Mouse (Mus musculus) T-helper 1 cell (primary cell): ENCODE data around the gene 0610012G03Rik.

ENCODE experiments used
- in situ Hi-C: fragments of 300-600 bp; cut with MboI, MseI; formaldehyde crosslinking; loops from one replicate; pipeline ENCODE4 v1.15.1; 2025; ENCODE audit warnings: high pct_unique_total_duplicates

0610012G03Rik gene

DNA sequence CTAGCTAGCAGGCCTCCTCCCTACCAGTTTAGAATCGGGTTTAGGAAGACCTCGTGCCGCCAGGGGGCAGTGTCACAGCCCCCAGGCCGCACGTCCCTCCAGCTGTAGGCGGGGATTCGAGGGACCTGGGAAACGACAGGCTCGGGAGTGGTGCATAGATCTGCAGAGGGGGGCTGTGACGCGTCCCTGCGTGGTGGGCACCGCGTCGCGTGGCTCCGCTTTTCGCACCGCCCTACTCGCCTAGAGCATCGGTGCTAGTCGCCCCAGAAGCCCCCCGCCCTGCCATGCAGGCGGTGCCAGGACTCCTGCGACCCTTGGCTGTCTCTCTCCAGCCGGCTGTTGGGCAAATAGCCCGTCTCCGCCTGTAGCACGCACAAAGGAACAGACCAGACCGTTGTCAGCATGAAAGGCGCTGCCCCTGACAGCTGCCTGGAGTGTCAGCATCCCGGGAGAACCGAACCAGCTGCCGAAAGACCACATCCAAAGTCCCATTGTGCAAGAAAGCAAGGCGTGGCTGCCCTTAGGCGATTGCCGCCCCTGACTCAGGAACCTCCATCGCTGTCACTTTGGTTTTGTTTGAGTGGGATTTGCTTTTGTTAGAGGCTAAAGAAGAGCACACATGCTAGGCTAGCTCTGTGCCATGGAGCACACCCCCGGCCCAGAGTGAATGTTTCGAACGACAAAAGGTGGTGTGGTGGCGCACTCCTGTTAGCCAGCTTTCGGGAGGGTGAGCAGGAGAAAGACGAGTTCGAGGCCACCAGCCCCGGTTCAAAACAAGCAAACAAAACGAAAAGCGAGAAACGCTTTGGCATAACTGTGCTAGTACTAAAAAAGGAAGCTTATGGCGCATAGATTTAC is 15.2 kb downstream of the 0610012G03Rik start:
- in situ Hi-C loops, result loop anchor here (10.0 kb wide), 1 partner anchor 1828 kb away; no protein-coding TSS in a partner anchor

DNA sequence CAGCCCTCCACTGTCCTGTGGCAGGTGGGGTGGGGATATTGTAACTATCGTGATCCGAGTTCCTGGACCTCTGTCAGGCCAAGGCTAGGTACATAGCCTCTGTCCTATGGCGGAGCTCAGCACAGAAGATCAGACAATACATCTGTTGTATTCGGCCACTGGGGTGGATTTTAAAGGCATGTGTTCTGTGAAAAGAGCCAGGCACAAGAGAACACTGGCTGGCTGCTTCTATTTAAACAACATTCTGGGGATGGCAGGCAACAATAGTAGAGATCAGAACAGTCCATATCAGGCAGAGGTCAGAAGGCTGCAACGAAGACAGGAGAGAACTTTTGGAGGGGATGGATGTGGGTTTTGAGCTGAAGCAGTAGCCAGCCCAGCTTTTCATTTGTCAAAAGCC is 16.0 kb downstream of the 0610012G03Rik start:
- in situ Hi-C loops, result loop anchor here (10.0 kb wide), 1 partner anchor 1827 kb away; no protein-coding TSS in a partner anchor

DNA sequence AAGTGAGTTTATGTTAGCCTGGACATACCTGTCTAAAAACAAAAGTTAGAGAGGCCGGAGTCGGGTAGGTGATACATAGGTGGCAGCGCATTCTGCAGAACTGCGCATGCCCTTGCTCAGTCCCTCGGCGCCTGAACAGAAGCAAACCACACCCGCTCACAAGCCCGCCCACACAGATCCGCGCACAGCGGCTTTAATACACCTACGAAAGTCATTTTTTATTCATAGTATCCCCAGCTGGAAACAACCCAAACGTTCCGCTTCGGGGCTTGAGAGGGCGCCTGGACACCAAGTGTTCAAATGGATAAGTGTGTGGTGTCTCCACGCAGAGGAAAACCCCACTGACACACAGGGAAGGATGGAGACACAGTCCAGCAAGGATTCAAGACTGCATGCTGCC is 17.0 kb downstream of the 0610012G03Rik start:
- in situ Hi-C loops, result loop anchor here (10.0 kb wide), 1 partner anchor 1827 kb away; no protein-coding TSS in a partner anchor

DNA sequence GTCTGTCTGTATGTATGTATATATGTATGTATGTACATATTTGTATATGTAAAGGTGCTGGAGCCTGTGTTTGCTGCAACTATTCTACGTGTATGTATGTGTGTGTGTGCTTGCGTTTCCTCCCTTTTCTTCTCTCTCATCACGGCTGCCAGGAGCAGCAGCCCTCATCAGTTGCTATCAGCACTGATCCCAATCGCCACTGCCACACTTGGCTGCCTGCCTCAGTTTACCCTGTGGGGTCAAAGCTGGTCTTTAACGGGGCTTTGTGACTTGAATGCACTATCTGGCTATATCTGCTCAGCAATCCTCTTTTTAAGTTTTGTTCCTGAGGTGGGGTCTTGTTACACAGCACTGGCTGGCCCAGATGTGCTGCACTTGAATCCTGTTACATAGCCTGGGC is 20.9 kb downstream of the 0610012G03Rik start:
- in situ Hi-C loops, result no loop called here

DNA sequence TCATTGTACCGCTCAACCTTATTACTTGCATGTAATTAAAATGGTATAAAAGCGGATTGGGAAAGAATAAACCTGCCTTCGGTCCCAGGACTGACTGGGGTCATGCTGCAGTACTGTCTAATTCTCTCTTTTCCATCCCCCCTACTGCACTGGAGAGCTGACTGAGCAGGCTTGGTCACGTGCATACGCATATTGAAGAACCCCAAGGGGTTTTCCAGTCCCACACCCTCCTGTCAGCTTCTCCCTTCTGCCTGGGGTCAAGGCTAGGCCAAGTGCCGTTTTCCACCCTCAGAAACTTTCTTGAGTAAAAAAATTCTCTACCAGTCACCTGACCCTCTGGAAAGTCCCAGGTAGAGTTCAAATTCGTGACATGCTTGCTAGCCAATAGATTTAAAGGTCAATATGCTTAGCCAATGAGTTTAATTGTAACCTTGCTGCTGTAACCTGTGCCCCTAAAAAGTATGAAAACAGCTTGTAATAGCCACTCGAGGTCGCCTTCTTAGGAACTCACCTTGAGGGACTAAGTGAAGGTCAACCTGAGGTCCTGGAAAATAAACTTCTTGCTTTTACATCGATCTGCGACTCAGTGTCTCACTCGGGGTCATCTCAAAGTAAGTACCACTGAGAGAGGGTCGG is 21.6 kb downstream of the 0610012G03Rik start:
- in situ Hi-C loops, result no loop called here

DNA sequence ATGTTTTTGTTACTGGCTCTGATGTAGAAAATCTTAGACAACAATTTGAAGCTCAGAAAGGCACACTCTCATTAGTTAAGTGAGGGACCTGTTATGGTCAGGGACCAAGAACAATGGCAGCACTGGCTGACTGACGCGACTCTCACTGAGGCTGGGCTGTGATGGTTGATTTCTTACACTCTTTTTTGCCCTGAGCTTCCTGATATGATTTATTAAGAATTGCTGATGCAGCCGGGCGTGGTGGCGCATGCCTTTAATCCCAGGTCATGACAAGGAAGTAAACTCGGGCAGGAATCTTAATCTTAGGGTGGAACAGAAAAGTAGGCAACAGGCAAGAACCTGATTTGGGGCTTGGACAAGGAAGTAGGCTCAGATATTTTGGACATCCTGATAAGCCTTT is 22.2 kb downstream of the 0610012G03Rik start:
- in situ Hi-C loops, result no loop called here

DNA sequence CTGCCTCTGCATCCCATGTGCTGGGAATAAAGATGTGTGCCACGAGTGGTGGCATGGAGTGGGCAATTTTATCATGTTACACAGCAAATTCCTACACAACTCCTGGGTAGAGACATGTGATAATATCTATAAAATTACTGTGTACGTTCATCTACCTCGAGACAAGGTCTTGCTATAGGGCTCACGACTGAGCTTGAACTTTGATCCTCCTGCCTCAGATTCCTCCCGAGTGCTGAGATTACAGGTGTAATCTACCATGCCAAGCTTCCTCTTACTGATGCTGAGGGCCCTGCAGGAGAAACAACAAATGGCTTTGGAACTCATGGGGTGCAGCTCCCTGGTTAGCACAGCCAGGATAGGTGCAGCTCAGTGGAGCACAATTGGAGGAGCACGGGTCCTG is 23.9 kb downstream of the 0610012G03Rik start:
- in situ Hi-C loops, result no loop called here

DNA sequence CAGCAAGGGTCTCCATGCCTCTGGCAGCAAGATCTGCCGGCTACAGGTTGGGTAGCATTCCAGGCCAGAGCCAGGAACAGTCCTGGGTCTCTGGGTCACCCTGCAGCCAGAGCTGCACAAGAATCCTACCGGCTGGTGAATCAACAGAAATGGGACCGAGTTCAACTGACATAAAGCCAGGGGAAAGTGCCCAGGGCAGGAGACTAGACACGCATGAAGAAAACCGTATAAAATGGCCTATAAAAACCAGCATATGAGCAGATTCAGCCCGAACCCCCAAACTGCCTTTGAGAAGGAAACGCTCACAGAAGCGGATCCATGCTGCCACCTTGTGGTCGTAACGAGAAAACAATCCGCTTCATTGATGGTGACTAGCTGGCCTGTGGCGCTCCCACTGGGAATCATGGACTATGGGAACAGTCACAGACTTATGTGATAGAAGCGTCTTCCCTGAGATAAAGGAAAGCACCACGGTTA is 30.0 kb downstream of the 0610012G03Rik start:
- in situ Hi-C loops, result loop anchor here (5.0 kb wide), 1 partner anchor 41 kb away; the partner anchor contains the start of gene Meltf

DNA sequence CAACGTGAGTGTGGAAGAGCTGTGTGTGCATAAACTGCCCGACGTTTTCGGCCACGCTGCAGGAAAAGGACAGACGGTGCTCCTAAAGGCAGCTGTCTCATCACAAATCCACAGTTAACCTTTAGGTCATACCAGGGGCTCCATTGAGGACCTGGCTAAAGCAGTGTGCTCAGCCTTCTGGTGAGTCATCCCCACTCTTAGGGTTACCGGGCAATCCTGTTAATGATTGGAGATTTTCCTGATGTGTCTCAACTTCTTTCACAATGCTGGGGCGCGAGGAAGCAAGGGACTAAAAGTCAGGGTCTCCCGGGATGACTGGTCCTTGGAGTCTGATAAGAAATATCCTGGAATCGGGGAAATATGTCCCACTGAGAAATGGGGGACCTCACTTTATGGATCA is 30.5 kb downstream of the 0610012G03Rik start:
- in situ Hi-C loops, result loop anchor here (5.0 kb wide), 1 partner anchor 40 kb away; the partner anchor contains the start of gene Meltf

DNA sequence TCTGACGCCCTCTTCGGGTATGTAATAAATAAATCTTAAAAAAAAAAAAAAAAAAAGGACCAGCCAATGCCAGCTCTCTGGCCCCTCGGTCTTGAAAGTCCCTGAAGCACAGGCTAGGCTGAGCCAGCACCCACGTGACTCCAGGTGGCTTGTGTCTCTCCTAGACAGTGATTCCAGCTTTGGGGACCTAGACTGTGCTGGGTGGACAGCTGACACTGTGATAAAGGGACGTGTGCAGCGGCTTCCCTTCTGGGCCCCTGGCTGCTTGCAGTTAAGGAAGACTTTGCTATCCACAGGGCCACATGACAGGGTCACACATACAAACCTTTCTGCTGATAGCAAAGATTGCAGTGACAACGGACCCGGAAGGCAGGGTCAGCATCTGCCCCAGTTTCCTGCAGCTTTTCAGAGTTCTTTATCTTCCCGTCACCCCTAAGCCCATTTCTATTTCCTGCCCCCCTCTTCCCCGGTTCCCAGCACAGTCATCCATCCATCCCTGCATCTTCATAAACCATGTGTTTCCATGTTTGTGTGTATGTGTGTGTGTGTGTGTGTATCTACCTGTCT is 37.9 kb downstream of the 0610012G03Rik start:
- in situ Hi-C loops, result no loop called here

DNA sequence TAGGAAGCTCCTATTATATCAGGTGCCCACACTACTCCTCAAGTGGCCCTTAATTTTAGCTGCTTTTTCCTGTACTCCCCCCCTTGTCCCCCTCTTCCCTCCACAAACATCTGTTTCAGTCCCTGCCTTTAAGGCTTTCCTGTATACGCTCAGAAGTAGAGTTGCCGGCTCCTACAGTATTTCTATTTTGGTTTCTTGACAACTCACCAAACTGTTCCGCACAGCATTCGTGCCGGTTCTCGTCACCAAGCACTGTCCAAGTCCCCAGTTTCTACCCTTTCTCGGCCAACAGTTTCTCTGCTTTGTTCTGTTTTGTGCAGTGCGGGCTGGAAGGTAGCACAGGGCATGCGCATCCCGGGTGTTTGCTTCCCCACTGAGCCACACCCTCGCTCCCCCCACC is 39.3 kb downstream of the 0610012G03Rik start:
- in situ Hi-C loops, result no loop called here

DNA sequence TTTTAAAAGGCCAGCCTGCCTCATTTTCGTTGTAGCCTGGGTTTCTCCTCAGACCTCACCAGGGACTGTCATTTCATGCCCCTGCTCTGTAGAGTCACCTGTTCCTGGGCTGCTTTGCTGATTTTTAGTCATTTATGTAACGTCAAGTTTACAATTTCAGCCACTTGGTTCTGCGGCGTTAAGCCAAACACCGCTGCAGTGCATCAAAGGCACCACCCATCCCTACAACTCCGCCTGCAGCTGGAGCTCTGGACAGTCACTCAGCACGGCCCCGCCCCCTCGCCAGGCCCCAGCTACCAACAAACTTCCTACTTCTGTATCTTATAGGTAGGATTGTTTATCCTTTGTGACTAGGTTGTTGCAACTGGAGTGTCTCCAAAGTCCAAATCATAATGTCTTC is 41.4 kb downstream of the 0610012G03Rik start:
- in situ Hi-C loops, result no loop called here

DNA sequence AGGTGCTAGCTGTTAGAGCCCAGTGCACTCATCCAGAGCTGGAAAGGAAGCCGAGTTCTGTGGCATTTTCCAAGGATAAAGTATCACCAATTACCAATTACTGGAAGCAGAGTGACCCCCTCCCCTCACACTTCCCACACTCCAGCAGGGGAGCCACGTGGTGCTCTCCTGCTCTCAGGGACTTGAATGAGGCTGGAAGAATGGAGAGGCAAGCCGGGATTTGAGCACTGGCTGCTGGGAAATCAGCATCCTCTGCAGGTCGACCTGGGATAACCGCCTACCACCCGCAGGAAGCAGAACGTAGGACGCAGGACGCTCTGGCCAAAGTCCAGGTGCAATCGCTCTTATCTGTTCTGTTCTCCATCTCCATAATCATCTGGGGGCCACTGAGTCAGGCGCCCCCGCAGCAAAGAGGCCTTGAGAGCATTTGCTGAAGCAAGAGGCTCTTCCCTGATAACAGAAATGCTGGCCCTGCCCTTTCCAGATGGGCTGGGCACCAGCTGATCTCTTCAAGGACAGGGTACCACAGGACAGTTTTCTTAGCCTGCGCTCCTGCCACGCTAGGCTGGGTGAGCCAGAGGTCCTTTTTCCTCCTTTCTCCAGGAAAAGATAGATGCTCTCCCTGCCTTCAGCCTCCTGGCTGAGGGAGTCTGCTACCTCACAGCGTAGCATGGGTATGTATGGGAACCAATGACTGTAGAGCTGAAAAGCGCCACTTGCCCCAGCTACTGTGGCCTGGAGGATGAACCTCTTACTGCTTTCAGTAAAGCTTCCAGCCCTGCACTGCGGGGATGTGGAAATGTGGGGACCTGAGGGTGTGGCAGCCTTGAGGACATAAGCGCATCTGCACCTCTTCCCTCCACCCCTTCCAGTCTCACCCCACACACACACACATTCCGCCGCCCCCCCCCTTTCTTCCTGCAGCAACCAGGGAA is 42.1 kb downstream of the 0610012G03Rik start:
- in situ Hi-C loops, result no loop called here

DNA sequence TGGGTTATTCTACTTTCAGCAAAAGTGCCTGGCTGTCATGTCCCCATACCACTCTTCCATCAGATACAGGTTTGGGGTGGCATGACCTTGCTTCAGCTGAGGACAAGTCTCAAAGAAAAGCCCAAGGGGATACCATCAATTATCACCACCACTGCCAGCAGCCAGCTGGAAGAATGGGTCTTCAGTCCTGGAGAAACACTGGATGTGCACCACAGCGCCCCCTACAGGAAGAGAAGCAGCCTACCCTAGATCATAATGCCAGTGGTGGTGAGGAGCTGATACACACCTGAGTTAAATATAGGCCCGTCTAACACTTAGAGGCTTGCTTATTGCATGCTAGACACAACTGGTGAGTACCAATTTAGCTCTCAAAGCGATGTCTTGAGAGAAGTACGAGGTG is 43.0 kb downstream of the 0610012G03Rik start:
- in situ Hi-C loops, result no loop called here

DNA sequence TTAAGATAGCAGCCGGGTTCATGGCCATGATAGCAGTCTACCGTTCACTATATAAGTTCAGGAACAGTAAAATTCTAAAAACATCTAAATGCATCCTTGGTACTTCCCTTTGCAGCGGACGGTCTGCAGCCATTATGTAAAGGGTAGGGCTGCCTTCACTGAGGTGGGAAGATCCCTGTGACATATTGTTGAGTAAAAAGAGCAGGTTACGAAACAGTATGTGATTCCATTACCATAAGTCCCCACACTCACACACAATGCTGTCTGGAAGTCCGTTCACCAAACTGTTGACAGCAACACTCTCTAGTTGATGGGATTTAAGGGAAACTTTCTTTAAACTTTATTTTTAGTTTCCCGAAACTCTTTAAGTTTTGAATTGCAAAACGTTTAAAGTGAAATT is 45.1 kb downstream of the 0610012G03Rik start:
- in situ Hi-C loops, result no loop called here

DNA sequence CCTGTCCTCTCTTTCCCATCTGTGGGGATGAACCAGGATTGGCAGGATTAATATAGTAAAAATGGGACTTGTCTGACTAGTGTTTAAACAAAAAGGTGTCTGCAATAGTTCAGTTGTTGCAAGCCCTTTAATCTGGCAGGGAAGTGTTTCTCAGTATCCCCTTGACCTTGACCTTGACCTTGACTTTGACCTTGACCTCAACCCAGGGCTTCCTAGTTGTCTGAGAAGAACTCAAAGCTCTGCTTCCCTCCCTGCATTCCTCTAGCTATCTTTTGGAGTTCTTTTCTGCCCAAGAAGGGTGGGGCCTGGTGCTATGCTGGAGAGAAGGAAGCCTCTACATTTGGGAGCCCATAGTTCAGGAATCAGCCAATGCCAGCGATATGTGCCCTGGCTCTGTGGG is 46.4 kb downstream of the 0610012G03Rik start:
- in situ Hi-C loops, result no loop called here

DNA sequence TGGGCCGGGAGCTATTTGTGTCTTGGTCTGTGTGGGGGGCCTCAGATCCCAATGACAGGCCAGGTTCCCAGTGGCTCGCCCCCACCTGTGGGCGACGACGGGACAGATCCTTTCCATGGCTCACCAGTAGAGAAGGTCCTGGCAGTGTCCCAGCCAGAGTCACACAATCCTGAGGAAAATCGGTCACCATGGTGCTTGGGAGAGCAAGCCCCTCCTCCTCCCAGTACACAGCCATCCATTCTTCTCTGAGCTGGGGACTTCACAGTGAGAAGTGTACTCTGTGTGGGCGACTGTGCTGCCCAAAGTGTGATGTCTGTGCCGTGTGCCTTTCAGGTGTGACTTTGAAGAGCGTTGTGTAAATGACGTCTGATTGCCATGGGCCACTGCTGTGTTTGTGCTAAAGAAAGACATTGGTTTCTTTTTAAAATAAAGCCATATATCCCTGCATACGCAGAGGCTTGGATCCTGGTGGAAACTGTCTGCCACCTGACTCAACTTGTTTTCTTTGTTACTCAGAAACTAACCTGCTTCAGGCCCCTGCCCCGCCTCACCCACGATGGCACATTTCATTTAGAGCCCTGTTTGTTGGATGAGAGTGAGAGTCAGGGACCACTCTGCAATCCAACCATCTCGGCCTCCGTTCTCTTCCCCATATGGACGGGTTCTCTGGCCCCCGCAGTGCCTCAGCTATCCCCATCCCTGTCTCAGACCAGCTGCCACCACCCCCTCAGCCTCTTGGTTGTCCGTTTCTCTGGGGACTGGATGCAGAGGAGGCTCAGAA is 49.6 kb downstream of the 0610012G03Rik start:
- in situ Hi-C loops, result loop anchor here (10.0 kb wide), 1 partner anchor 434 kb away; no protein-coding TSS in a partner anchor
